Mouse (Mus musculus): ENCODE data around the gene Limd1.

DNA sequence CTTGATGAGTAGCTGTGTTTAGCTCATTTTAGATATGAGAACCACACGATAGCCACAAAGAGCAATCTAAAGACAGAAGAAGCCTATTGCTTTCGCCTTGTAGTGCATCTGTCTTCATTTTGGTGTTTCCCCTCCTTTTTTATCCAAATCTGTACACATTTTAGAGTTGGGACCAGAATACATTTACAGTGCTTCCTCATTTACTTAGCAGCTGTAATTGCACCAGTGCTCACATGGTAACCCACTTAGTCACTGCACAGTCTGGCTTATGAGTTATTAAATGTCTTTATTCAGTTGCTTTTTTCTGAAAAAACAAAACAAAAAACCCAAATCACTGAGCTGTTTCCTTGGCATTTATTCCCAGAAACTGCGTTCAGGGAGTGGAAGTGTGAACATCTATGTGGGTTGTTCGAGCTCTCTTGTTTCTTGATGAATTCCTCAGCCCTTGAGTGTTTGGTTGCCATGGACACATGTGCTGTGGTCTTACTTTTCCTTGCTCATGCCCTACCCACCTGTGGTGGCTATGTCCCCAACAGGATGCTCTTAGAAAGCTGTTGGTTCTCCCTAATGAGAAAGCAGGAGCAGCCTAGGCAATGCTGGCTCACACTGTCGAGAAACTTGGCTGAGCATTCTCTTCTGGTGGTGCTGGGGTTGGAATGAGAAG lies 24.8 kb downstream of the Limd1 start:
- TF ChIP-seq CTCF (IDR thresholded peaks at IDR 0.05; ENCODE audit: borderline replicate concordance, extremely low read depth, insufficient read depth, insufficient read length) (no peak), POLR2A (IDR thresholded peaks at IDR 0.05; ENCODE audit: borderline replicate concordance, extremely low read depth, insufficient read depth, insufficient read length, poor library complexity, severe bottlenecking) (no peak)

Data from brain, embryonic 14.5 days (tissue).